Mouse (Mus musculus) fat pad, adult 2 months (tissue): ENCODE data around the gene Col6a6.

Experiments
- DNase-seq: peaks from one replicate; pipeline ENCODE4 v3.0.0-alpha.2; 2011; ENCODE audit warnings: low read depth, low spot score; ENCODE audit errors: extremely low read depth

The Col6a6 gene

DNA sequence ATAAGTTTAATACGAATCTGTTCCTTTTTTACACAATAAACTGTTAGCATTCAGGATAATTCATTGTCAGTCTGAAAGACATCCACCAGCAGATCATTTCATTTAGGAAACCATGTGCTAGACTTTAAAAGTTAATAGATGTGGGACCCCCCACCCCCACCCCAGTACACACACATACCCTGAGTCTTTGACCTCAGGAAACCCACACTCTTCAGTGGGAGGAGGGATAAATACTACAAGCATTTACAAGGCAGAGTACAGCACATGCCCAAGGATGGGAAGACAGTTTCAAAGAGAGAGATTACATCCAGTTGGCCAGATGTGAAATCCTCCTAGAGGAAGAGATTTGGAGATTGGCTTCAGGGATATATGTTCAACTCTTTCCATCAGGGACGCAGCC, 87.5 kb downstream of the Col6a6 start:
- no peak for DNase-seq

DNA sequence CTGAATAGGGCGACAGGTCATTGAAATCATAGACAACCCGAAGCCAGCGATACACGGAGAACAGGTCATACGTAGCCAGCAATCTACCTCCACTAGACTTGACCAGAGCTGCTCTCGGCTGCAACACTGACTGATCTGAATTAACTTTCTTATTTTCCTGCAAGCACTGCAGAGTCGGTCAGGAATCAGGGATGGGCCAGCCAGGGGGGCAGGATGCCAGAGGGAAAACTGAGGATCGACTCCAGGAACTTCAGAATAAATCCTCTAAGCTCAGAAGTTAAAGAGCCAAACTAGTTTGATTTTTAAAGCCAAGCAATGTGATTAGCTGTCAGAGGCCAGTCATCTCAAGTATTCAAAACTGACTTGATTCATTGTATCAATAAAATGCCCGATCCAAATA, 88.5 kb downstream of the Col6a6 start:
- DNase-seq = no peak

DNA sequence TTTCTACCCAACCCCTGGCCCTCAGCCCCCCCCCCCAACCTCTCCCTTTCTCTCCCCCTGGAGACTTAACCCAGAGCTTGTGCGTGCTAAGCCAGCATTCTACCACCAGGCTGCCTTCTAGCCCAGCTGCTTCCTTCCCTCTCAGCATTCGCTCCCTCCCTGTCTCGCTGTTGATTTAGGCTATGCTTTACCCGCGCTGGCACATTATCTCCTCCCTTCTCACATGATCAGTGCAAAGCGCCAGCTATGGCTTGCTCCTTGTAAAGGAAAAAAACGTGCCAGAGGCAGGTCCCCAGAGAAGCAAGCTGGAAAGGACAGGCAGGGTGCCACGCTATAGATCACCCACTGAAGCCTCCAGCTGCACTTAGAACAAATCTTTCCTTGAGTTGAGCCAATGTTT, 90.5 kb downstream of the Col6a6 start:
- DNase-seq = peak; percentile 52

DNA sequence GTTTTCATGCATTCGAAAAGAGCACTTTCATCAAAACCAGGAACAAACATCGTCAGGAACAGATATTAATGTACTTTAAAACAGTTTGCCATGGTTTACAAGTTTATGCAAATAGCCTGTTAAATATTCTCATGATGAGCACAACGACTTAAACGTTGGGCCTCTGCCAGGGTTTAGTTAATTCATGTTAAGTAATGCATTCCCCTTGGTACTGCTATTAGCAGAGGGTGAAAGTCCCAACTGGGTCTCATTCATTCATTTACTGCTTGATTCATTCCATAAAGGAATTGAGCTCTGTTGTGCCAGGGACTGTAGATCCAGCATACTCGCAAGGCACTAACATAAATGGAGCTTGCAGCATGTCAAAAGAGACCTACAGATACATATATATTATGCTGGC, 92.8 kb downstream of the Col6a6 start:
- DNase-seq = no peak

DNA sequence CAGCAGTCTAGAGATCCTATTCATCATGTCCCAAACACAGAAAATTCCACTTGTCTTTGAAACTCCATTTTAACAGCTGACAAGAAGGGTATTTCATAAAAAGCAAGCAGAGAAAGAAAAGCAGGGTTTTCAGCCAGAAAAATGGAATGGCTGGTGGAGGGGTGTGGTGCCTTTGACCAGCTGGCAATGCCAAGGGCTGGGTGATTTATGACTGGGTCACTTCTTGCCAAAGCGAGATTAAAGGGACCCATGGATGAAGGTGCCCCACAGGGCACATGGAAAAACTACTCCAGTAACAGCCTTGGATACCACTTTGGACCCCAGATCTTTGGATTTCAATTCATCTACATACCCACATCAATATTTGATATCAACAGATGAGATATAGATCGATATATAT, 93.3 kb downstream of the Col6a6 start:
- DNase-seq = no peak

DNA sequence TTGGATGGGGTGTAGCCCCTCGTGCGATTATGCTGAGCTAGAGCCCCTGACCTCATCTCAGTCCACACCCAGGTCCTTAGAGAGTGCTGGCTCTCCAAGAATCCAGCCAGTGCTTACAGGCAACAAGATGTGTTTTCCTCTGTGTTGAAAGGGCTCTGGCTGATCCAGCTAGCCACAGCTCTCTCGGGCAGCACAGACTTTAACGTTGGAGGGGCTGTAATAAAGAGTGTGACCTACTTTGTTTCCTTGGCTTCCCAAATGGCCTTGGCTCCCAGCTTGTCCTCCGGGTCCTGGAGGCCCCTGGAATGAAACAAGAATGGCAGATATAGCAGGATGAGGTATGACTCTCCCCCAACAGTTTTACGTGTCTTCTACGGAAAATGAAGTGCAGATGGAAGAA, 96.0 kb downstream of the Col6a6 start:
- DNase-seq = no peak

DNA sequence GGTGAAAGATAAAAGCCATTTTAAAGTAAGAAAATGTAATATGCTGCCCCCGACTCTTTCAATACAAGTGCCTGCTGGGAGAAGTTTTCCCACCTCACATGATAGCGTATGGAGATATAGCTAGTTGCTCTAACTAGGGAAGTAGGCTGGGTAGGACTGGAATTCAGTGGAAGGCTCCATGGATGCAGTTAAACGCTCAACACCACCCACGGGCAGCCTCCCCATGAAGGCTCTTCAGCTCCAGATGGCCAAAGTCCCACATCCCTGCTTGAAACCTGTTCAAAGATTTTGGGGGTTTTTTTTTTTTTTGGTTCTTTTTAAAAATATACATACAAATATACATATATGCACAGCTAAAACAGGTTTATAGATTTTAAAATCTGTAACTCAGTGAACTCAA, 107.5 kb downstream of the Col6a6 start:
- DNase-seq = no peak

DNA sequence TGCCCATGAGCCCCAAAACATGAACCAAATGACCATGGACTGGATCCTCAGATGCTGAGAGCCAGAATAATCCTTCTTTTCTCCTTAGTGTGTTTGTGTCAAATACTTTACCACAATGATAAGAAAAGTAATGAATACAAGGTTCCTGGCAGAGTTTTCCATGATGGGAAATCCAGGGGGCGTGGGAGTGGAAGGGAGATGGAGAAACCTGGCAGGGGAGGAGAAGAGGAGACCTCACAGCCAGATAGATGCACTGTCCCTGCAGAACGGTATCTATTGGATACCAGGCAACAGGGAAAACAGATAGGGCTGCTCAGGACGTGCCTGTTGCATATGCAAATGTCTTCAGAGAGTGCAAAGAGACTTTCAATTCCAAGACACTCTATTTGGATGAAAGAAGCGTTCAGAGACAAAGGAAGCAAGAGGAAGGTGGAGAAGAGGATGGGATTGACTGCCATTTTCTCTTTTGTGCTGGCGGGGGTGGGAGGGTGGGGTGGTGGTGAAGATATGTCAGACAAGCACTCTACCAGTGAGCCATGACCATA, 108.0 kb downstream of the Col6a6 start:
- DNase-seq = no peak

DNA sequence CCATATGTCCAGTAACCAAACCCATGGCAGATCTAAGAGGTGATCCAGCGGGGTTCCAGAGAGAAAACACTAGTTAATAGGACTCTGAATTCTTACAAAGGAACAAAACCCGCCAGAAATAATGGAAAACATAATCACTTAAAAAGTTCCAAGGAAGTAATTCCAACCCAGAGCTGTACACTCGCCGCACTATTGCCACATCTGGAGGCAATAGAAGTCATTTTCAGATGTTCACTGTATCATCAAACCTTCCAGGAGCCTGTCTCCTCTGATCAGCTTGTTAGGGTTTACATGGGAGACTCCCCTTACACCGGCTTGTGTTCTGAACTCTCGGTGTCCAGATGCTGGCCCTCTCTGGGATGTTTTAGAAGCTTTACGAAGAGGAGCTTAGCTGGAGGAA, 108.6 kb downstream of the Col6a6 start:
- DNase-seq = no peak

DNA sequence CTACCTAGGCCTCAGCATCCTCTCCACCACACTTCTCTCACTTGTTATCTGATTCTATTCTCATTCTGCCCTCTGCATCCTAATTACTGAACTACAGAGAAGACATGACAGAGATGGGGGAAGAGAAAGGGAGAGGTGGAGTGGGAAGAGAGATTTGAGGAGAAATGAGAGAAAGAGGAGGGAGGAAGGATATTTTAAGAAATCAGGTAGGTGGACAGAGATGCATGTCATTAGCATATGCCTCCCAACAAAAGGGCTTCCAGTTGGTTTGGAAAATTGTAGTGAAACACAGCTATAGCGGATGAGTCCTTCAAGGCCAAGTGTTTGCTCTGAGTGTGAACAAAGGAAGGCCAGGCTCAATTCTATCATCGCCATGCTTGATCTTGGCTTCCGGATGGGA, 115.9 kb downstream of the Col6a6 start:
- no peak for DNase-seq

DNA sequence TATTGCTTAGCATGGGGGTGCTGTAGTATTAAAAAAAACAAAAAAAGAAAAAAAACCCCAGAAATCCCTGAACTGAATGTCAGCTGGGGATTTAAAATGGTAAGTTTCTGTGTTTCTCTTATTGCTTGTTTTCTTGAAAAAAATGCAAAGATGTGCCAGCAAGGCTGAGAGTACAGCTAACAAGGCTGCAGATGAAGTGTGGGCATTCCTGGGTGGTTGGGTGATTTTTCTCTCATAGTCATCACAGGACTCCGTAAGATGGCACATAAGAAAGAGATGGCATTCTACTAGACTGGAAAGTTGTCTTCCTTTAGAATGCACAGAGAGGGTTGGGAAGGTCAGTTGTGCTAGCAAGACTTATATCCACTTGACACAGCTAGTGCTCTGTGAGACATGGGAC, 122.9 kb downstream of the Col6a6 start:
- no peak for DNase-seq

DNA sequence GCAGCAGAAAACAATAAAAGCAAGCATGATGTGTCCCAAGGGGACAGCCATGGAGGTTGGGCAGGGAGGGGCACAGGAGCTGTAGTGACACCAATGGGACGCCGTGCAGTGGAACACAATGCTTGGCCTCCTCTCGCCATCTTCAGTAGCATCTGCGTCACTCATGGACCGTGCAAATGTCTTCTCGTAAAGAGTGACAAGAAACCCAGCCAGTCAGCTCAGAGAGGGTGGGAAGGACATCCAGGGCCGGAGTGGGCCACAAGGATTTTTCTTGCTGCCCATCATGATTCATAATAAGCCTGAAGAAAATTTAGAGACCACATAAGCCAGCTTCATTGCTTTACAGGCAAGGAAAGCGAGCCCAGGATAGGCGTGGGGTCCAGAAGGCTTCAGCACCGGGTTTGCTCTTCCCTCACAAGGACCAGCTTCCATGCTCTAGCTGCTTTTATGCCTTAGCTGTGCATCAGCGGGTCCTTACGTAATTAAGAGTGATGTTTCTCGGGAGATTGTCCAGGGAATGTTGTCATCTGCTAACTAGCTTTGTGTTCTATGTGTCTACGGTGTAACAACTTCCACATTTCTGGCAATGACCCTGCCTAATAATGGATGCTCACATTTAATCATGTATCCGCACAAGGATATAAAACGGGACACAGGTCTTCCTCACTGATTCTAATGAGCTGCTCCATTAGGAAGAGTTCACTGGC, 123.6 kb downstream of the Col6a6 start:
- no peak for DNase-seq

DNA sequence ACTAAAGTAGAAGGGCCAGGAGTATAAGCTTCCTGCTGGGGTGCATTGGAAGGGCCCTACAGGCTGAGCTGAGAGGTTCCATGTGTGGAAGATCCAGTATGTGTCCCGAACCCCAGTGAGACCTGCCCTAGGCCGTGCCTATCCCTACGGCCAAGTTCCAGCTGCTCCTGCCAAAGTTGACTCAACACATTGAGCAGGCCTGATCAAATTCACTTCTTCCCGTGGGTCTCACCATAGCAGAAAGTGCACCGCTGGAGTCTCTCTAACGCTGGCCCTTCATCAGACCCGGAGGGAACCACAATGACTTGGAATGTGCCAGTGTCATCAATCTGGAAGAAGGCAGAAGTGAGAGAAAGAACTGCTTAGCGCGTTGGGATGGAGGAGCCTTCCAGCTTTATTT, 126.0 kb downstream of the Col6a6 start:
- no peak for DNase-seq

DNA sequence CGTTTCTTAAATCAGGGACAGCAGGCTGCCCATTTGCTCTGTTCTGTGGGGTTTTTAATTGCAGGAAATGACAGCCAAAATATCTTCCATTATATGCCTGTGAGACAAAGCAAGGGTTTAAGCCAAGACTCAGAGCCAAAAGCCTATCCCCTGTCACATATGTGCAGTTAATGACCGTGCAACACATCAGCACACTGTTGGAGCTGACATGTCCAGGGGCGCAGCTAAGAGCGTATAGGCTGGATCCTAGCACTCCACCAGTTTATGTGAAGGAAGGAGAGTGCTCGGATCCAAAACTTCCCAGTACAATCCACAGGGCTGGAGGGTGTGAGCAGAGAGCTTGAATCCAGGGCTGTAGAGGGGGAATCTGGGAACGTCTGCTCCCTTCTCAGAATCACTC, 127.3 kb downstream of the Col6a6 start:
- no peak for DNase-seq

DNA sequence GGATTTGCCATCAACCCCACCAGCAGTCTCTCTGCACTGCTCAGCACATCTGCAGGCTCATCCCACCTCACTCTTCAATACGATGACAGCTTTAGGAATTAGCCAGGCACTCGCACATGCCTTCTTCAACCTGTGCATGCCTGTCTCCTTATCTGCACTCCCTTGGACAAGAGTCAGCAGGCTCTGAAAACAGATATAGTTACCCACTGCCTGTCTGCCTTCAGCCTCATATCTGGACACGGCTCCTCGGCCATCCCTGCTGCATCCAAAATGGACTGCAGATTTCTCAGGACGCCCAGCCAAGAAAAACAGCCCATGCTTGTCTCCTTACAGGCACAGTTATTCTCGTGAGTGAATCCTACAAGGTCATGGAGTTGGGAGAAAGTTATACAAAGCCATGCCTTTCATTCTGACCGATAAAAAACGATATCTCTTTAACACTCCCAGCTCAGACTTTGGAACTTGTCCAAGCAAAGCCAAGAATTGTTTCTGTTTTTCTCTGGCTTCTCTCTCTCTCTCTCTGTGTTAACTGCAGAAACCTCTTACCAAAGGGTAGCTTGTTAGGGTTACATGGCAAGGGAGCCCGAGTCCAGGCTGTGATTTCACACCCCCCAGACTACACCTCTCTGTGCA, 130.1 kb downstream of the Col6a6 start:
- no peak for DNase-seq

DNA sequence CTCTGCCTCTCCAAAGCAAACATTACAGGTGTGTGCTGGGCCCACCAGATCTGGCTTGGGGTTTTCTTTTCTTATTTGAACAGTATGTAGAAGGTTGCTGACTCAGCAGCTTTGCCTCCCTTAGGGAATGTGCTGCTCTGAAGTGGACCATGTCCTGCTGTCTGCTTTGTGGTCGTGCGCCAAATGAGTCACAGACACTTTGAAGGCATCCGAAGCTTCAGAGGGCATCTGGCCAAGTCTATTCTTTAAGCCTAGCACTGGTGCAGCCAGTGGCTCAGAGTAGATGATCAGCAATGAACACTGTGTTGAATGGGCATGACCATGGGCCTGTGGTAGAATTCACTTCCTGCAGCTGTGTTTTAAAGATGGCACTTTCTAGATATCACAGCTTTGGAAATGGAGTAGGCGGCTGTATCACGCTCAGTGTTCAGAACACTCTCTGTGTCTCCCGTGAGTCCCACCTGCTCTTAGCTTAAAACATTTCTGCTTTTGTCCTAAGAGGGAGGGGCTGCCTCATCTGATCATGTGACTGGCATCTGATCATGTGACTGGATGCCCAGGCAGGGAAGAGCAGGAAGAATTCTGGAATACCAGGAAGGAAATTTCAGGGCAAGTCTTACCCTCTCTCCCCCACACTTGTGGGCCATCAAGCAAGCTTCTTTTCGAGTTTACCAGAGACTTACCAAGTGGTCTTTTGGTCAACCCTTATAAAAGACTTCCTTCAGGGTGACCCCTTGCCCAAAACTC, 131.0 kb downstream of the Col6a6 start:
- no peak for DNase-seq

DNA sequence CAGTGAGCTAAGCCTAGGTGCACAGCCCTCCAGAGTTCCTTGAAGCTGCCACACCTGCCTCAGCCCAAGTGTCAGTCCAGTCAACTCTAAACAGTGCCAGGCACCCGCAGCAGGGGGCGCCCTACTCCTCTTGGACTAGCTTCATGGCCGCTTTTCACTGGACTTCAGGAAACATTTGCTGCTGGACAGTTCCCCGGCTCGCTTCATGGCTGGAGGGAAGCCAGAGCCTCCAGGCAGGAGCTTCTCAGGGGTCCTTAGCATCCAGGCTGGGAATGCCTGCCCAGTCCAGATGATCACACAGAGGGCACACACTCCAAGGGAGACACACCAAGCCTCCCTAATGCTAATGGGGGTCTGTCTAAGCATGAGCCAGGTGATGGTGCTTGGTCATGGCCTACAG, 134.1 kb downstream of the Col6a6 start:
- no peak for DNase-seq

DNA sequence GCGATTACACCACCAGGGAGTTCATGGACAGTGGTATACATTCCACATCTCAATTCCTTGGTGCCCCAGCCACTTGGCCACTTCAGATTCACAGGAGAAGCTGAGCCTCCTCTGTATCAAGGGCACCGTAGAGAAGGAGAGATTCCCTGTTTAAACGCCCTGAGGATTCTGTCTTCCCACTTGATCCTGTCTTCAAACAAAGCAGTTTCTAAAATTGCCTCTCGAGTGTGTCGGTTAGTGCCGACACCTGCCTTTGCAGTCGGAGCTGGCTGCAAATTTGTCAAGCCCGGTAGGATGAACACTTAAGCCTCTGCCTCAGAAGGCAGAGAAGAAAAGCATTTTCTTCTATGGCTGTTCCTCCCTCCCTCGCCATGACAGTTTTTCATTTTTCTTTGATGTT, 134.9 kb downstream of the Col6a6 start:
- DNase-seq = no peak

DNA sequence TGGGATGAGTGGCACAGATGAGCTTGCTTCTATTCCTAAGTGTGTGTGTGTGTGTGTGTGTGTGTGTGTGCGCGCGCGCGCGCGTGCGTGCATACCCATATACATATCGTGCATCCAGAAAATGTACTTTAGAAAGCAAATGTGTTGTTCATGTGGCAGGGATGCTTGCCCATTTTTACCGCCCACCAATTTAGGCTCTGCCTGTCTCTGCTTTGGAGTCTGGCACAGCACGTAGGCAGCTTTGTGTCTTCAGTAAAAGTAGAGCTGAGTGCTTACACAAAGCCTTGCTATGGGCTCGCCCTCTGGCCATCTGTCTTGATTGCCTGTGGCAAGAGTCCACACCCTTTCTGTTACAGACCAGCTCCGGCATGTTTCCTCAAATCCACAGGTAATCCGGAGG, 135.5 kb downstream of the Col6a6 start:
- no peak for DNase-seq

DNA sequence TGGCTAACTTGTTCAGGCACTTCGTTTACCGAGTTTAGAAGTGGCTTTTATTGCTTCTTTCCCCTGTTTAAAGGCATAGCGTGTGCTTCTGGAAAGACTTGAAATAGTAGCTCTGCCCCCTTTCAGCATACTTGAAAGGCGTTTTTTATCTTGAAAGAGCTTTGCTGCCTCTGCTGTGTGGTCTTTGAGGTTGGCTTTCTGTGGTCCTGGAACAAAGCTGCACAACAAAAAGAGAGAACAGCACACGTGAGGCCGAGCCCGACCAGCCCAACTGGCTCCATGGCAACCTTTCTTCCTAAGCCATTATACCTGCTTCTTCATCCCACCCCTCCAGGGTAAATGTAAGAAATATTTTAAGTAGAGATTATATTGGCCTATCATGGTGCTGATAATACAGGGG, 138.5 kb downstream of the Col6a6 start:
- no peak for DNase-seq

DNA sequence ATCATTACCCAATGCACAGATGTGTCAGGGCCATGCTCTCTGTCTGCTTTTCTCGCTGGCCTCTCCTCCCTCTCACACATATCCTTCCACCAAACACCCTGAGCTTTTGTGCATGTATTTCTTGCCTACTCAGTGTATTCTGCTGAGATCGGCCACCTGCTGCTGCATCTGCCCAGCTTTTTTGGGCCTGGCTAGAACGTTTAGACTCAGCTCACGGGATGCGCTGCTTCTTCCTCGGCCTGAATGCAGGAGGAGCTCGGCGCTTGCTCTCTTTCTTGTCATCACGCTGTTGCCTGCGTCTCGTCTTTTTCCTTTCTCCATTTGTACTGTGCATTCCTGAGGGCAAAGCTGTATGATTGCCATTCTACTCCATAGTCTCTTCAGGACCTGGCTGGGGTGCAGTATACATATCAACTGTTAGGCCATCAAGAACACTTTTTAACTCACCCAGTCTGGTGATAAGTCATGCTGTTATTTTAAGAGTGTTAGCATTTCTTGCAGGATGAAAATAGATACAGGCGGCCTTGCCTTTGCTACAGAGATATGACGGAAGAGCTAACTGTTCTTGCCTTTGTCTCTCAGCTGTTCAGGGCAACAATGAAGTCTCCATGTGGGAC, 143.3 kb downstream of the Col6a6 start:
- DNase-seq = no peak

DNA sequence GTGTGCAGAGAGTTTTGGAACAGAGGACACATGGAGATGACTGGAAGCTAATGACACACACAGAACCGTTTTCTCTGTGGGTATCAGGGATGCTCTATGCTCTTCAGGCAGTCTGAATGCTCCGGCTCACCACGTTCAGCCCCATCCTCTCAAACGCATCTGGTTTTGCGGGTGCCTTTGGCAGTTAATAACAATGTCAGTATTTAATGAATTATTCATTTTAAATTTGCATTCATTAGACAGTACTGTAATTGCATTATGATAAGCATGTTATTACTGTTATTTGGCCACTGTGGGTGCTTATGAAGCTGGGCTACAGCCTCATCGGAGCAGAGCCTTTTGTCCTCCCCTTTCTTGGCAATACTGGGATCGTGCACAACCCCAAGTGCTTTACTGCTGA, 146.6 kb downstream of the Col6a6 start:
- DNase-seq = no peak
